Mouse (Mus musculus): ENCODE data around the gene Ptbp1.

DNA sequence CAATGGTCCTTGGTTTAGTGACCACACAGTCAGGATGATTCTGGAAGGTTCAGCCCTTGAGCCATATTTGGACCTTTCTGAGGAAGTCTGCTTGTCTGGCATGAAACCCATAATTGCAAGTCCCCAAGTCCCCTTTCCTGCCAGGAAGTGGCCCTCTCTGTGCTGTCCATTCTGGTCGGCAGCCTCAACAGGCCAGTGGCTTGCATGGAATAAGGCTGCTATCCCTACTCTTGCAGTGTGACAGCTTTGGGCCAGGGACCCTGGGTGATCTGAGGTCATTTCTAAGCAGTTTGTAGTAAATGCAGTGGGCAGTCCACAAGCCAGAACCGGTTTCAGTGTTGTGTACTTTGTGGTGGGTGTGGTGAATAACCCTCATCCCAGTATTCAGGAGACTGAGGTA is 16.1 kb upstream of the Ptbp1 start:
- no peak for TF ChIP-seq CTCF (IDR thresholded peaks at IDR 0.05; ENCODE audit: low read depth)
- no peak for TF ChIP-seq EP300 (IDR thresholded peaks at IDR 0.05; ENCODE audit: low read depth)

All from liver, embryonic 14.5 days (tissue).